Mouse (Mus musculus) neural tube, embryonic 13.5 days (tissue): ENCODE data around the gene Prickle2. TPM values are rescaled to one million over a fixed set of nuclear protein-coding genes. Genes with fewer than 3 reads are reported as not detected.
A peak's percentile ranks its signal among the peaks of the same experiment; 100 is the strongest.

Experiments used
- ATAC-seq: fragments of 200-750 bp; cut with Nextera tagmentation; 2 replicates; pipeline ENCODE4 v1.8.0; 2017; ENCODE audit warnings: low read depth, mild to moderate bottlenecking, moderate TSS enrichment, moderate library complexity
- H3K27ac ChIP-seq: fragments of 300-500 bp; sonication (generic); replicated peaks from 2 replicates; pipeline ENCODE4 v1.5.1; 2015; ENCODE audit warnings: moderate library complexity, mild to moderate bottlenecking, inconsistent platforms
- H3K27me3 ChIP-seq: fragments of 300-500 bp; sonication (generic); 2 replicates; pipeline ENCODE4 v1.6.1; 2015; ENCODE audit warnings: mild to moderate bottlenecking, inconsistent platforms
- H3K36me3 ChIP-seq: fragments of 300-500 bp; sonication (generic); 2 replicates; pipeline ENCODE4 v1.6.1; 2015; ENCODE audit warnings: mild to moderate bottlenecking, inconsistent platforms
- H3K4me1 ChIP-seq: fragments of 300-500 bp; sonication (generic); replicated peaks from 2 replicates; pipeline ENCODE4 v1.6.1; 2015; ENCODE audit warnings: inconsistent platforms
- H3K4me2 ChIP-seq: fragments of 300-500 bp; sonication (generic); 2 replicates; pipeline ENCODE4 v1.6.1; 2015; ENCODE audit warnings: inconsistent platforms, mild to moderate bottlenecking, moderate library complexity
- H3K4me3 ChIP-seq: fragments of 300-500 bp; sonication (generic); 2 replicates; pipeline ENCODE4 v1.5.1; 2015; ENCODE audit warnings: mild to moderate bottlenecking, inconsistent platforms
- H3K9ac ChIP-seq: fragments of 300-500 bp; sonication (generic); 2 replicates; pipeline ENCODE4 v1.6.1; 2015; ENCODE audit warnings: moderate library complexity, mild to moderate bottlenecking, inconsistent platforms
- H3K9me3 ChIP-seq: fragments of 300-500 bp; sonication (generic); 2 replicates; pipeline ENCODE4 v1.6.1; 2016; ENCODE audit warnings: inconsistent platforms
- whole genome bisulfite sequencing: fragments of 180-500 bp; shearing (Covaris S2); methylation state at CpG from one replicate; pipeline ENCODE4 v1.1.7; 2015; 5-methylcytosine and 5-hydroxymethylcytosine counted together
- polyA plus RNA-seq: library from polyadenylated mRNA; unstranded; fragments of >200 nt; fragmentation: Nextera tagmentation; extraction: Ambion mirVana; gene quantifications from 2 replicates; pipeline ENCODE4 v1.2.1, GENCODE M21; 2015

The Prickle2 gene
- polyA plus RNA-seq, 1 experiment from 2014 or later: 12.3 TPM

DNA sequence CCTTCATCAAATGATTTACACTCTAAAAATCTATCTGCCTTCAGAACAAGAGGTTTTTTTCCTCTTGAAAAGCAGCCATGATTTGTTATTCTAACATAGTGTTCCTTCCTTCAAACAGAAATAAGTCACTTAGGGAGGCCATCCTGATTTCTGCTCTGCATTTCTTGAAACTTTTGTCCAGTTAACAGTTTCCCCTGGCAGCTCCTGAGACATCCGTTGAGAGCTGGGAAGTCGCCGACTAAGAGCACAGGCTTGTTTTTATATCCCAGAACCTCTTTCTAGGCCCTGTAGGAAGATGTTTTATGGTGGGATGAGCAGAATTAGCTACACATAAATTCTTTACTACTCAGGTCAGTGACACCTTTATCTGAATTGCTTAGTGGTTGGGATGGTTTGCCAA is 173.1 kb downstream of the Prickle2 start:
- no peak overlapping the region for H3K27ac ChIP-seq
- no peak overlapping the region for H3K4me2 ChIP-seq
- no peaks in the 10 kb centered on the region for H3K36me3 ChIP-seq
- ATAC-seq: no peak
- no peaks in the 10 kb centered on the region for H3K27me3 ChIP-seq
- peaks cover 36% of the 10 kb centered on the region for H3K4me1 ChIP-seq
- WGBS: 38% methylated on average over 3 of the region's 3 CpGs
- no peaks in the 10 kb centered on the region for H3K9me3 ChIP-seq
- H3K9ac ChIP-seq: no peak overlapping the region; the same call in 1 of the 2 replicates
- no peak overlapping the region for H3K4me3 ChIP-seq

GRCm38 (mm10) chr6:92532331-92532730 is 173.6 kb downstream of the Prickle2 start:
- peak overlapping the region; percentile 46; the same call in 1 of the 2 replicates for H3K27ac ChIP-seq
- H3K36me3 ChIP-seq: no peaks in the 10 kb centered on the region
- no peak overlapping the region for H3K4me3 ChIP-seq
- no peaks in the 10 kb centered on the region for H3K9me3 ChIP-seq
- no peak overlapping the region for H3K4me2 ChIP-seq
- no peaks in the 10 kb centered on the region for H3K27me3 ChIP-seq
- peaks cover 36% of the 10 kb centered on the region for H3K4me1 ChIP-seq
- no peak for ATAC-seq
- no peak overlapping the region; the same call in 1 of the 2 replicates for H3K9ac ChIP-seq
- 64% methylated on average over 6 of the region's 6 CpGs for WGBS

DNA sequence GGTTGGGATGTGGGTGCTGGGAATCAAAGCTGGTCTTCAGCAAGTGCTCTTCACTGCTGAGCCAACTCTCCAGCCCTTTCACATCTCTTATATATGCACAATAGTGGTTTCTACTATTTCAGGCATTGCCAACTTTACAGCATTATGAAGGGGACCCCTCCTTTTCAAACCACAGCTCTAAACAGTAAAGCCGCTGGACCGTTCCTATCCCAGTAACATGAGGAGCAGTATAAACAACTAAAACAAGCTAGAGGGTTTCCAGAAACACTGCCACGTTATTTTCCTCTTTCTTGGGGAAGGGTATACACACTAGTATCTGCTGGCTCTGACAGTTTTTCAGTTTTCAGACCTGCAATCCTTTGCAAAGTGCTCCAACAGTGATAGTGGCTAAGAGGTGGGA is 179.7 kb downstream of the Prickle2 start:
- Histone ChIP-seq H3K4me3 (no peak overlapping the region), H3K27me3 (no peaks in the 10 kb centered on the region), H3K9me3 (no peaks in the 10 kb centered on the region), H3K9ac (no peak overlapping the region), H3K27ac (no peak overlapping the region), H3K36me3 (no peaks in the 10 kb centered on the region), H3K4me1 (0 out of 2 replicates have a peak, but pooled peaks cover 8% of the 10 kb centered on the region), H3K4me2 (no peak overlapping the region)
- ATAC-seq: no peak
- 73% methylated on average over 3 of the region's 3 CpGs for WGBS

DNA sequence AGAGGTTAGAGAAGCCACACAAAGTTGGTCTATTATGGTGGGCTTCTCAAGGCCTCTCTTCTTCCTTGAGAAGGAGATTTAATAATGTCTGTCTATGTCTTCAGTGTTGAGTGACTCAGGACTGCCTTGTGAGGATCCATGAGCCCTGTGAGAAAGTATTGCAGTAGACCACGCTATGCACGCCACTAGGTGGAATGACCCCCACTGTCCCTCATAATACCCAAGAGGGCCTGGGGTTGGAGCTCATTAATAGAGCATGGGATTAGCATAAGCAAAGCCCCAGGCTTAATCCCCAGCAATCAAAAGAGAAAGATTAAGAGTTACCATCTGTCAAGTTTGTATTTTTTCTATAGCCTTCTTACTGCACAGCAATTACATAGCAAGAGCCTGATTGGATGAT is 180.3 kb downstream of the Prickle2 start:
- Histone ChIP-seq H3K4me2 (no peak overlapping the region), H3K4me1 (0 out of 2 replicates have a peak, but pooled peaks cover 5% of the 10 kb centered on the region), H3K4me3 (no peak overlapping the region), H3K27me3 (no peaks in the 10 kb centered on the region), H3K9me3 (no peaks in the 10 kb centered on the region), H3K36me3 (no peaks in the 10 kb centered on the region), H3K9ac (no peak overlapping the region), H3K27ac (no peak overlapping the region)
- ATAC-seq: no peak
- WGBS: 64% methylated on average over 2 of the region's 2 CpGs

DNA sequence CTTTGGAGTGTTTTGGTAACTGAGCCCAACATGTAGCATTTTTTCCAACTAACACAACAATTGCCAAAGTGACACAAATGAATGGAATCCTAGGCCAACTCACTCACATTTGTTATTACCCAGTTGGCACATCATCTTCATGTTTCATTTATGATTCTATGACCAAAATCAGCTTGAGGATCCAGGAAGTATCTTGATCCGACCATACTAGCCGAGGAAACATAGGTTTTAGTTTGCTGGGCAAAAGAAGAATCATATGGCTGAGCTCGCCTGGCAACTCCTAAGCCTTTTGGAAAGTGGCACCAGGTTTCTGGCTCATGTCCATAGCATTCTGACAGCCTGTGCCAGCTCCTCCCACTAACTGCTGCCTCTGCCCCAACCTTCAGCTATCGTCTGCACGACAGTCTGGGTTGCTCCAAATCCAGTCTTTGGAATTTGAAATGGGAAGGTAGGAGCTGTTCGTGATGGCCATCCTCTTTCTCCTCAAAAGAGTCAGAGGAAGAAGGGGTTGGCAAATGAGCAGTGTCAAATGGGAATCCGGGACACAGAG is 184.4 kb downstream of the Prickle2 start:
- H3K4me3 ChIP-seq: no peak overlapping the region
- H3K27me3 ChIP-seq: no peaks in the 10 kb centered on the region
- H3K9me3 ChIP-seq: no peaks in the 10 kb centered on the region
- no peaks in the 10 kb centered on the region for H3K36me3 ChIP-seq
- H3K4me1 ChIP-seq: peaks cover 19% of the 10 kb centered on the region; the same call in 1 of the 2 replicates
- no peak overlapping the region for H3K4me2 ChIP-seq
- H3K9ac ChIP-seq: no peak overlapping the region
- 76% methylated on average over 7 of the region's 7 CpGs for WGBS
- ATAC-seq: no peak
- no peak overlapping the region for H3K27ac ChIP-seq

DNA sequence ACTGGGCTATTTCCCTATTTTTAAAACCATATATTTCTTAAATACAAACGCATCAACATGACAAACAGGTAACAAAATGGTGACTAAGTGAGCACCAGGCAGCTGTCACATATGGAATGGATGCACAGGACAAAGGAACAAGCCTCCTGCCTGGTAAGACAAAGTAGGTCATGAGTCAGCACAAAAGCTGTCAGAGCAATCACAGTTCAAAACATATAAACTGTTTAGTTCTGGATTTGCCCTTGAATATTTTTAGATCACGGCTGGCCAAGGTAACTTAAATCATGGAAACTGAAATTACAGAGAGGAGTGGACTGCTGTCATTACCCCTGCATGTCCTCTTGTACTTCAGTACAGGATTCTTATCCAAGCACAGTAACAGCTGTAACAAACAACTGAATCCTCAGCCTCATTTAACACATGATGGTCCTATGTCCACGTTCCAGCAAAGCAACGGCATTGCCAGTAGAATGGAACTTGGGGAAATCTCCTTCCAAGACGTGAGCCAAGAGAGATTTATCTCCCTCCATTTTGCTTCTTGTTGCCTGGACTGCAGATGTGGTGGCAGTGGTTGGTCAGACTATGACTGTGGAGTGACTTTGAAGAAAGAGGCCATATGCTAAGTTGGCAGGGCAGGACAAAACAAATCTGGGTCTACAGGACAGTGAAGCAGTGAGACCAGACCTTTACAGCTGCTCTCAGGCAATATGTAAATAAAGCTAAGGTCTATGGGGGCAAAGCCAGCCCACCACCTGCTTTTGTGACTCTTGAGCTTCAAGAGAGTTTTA is 185.7 kb downstream of the Prickle2 start:
- H3K4me3 ChIP-seq: no peak overlapping the region
- H3K4me1 ChIP-seq: peaks cover 19% of the 10 kb centered on the region; the same call in 1 of the 2 replicates
- H3K36me3 ChIP-seq: no peaks in the 10 kb centered on the region
- 63% methylated on average over 5 of the region's 5 CpGs for WGBS
- ATAC-seq: no peak
- no peak overlapping the region for H3K9ac ChIP-seq
- H3K27me3 ChIP-seq: no peaks in the 10 kb centered on the region
- H3K27ac ChIP-seq: no peak overlapping the region
- no peaks in the 10 kb centered on the region for H3K9me3 ChIP-seq
- no peak overlapping the region for H3K4me2 ChIP-seq

DNA sequence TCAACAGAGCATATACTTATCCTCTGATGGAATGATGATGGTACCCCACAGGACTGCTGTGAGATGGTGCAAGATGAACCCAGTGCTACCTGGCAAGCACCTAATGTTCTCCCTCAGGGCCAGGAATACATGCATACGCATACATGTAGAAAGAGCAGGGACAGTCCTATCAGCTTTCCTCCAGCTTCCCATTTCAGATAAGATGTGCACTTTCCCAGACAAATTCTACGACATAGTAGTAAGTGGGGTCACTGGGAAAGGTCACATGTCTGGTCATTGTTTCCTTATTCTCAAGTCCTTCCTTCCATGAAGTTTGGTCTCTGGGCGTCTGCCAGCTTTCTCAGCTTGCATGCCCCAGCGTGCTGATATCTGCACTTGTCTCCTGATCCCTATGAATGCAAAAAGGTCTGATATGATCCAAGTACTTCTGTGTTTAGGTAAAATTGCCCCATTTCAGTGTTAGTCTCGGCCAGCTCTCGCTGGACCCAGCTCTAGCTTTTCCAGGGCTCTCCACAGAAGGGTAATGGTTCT is 187.5 kb downstream of the Prickle2 start:
- Histone ChIP-seq H3K9me3 (no peaks in the 10 kb centered on the region), H3K4me3 (no peak overlapping the region), H3K27ac (no peak overlapping the region), H3K4me1 (peaks cover 19% of the 10 kb centered on the region; the same call in 1 of the 2 replicates), H3K9ac (no peak overlapping the region), H3K27me3 (no peaks in the 10 kb centered on the region), H3K36me3 (no peaks in the 10 kb centered on the region), H3K4me2 (no peak overlapping the region)
- WGBS: 84% methylated on average over 6 of the region's 6 CpGs
- no peak for ATAC-seq

GRCm38 (mm10) chr6:92517002-92517401 is 189.0 kb downstream of the Prickle2 start:
- WGBS: 70% methylated on average over 2 of the region's 2 CpGs

DNA sequence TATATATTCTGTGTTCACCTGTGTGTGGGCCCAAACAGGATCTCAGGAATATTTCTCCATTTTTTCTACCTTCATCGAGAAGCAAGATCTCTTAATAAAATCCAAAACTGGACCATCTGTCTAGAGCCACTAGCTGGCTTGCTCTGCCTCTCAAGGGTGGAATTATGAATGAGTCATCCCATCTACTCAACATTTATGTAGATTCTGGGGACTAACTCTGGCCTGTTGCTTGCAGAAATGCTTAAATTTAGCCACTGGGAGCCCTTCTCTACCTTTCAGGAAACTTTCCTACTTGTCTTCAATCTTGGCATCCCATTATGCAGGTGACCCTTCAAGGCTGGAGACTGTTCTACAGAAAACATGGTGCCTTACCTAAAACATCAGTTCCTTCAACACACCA is 194.0 kb downstream of the Prickle2 start:
- no peak overlapping the region for H3K4me3 ChIP-seq
- H3K27ac ChIP-seq: no peak overlapping the region
- no peaks in the 10 kb centered on the region for H3K9me3 ChIP-seq
- no peak overlapping the region for H3K4me2 ChIP-seq
- ATAC-seq: no peak
- WGBS: 100% methylated on average over 1 of the region's 1 CpGs
- no peaks in the 10 kb centered on the region for H3K4me1 ChIP-seq
- no peak overlapping the region for H3K9ac ChIP-seq
- no peaks in the 10 kb centered on the region for H3K36me3 ChIP-seq
- no peaks in the 10 kb centered on the region for H3K27me3 ChIP-seq

More at GRCm38 (mm10) chr6:92517002-92517401, 189.0 kb downstream of the Prickle2 start:
- Histone ChIP-seq H3K27me3 (no peaks in the 10 kb centered on the region), H3K9ac (no peak overlapping the region), H3K9me3 (no peaks in the 10 kb centered on the region), H3K4me1 (peaks cover 19% of the 10 kb centered on the region; the same call in 1 of the 2 replicates), H3K4me3 (no peak overlapping the region), H3K27ac (no peak overlapping the region), H3K4me2 (no peak overlapping the region), H3K36me3 (no peaks in the 10 kb centered on the region)
- no peak for ATAC-seq

GRCm38 (mm10) chr6:92509712-92510111 is 196.2 kb downstream of the Prickle2 start:
- no peaks in the 10 kb centered on the region for H3K4me1 ChIP-seq
- no peak for ATAC-seq
- no peaks in the 10 kb centered on the region for H3K27me3 ChIP-seq
- no peak overlapping the region for H3K27ac ChIP-seq
- no peak overlapping the region for H3K4me3 ChIP-seq
- H3K36me3 ChIP-seq: no peaks in the 10 kb centered on the region
- no peak overlapping the region for H3K4me2 ChIP-seq
- 70% methylated on average over 2 of the region's 2 CpGs for WGBS
- H3K9me3 ChIP-seq: no peaks in the 10 kb centered on the region
- no peak overlapping the region for H3K9ac ChIP-seq

DNA sequence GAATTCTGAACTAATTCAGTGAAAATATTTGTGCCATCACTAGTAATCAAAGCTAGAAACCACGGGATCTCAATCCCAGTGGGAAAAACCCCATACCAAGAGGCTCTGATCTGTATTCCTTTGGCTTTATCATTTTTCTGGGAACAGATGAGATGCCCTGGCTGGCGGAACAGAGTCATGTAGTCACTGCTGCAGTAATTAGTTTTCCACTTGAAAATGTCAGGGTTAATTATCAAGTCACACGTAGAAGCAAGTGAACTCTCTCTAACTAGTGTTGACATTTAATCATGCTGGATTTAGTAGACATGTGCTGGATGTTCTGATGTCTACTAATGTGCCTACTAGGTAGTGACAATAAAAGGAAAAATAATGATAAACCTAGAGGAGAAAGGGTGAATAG is 199.7 kb downstream of the Prickle2 start:
- WGBS: 73% methylated on average over 3 of the region's 3 CpGs
- no peak for ATAC-seq
- H3K27ac ChIP-seq: no peak overlapping the region

GRCm38 (mm10) chr6:92499449-92499848 is 206.5 kb downstream of the Prickle2 start:
- Histone ChIP-seq H3K27me3 (no peaks in the 10 kb centered on the region), H3K4me1 (peaks cover 24% of the 10 kb centered on the region), H3K27ac (no peak overlapping the region), H3K9ac (no peak overlapping the region), H3K9me3 (no peaks in the 10 kb centered on the region), H3K4me3 (no peak overlapping the region), H3K36me3 (no peaks in the 10 kb centered on the region), H3K4me2 (no peak overlapping the region)
- ATAC-seq: peak; percentile 23; the same call in 1 of the 2 replicates
- 80% methylated on average over 4 of the region's 4 CpGs for WGBS

More for the DNA sequence above, 199.7 kb downstream of the Prickle2 start:
- no peak overlapping the region for H3K9ac ChIP-seq
- H3K4me2 ChIP-seq: no peak overlapping the region
- no peaks in the 10 kb centered on the region for H3K27me3 ChIP-seq
- H3K4me1 ChIP-seq: no peaks in the 10 kb centered on the region
- H3K36me3 ChIP-seq: no peaks in the 10 kb centered on the region
- H3K9me3 ChIP-seq: no peaks in the 10 kb centered on the region
- H3K4me3 ChIP-seq: no peak overlapping the region
